Mouse (Mus musculus) lung, postnatal 36 days (tissue): ENCODE data around the gene Cd8a.
"Not testable (repeated sequence)": the region's sequence is repeated elsewhere in the genome, so short reads cannot be mapped to it uniquely, and the experiment has no call there.

ENCODE experiments used
- DNase-seq: peaks from one replicate; pipeline ENCODE4 v3.0.0; 2022; ENCODE audit warnings: mixed read lengths

Cd8a gene

DNA sequence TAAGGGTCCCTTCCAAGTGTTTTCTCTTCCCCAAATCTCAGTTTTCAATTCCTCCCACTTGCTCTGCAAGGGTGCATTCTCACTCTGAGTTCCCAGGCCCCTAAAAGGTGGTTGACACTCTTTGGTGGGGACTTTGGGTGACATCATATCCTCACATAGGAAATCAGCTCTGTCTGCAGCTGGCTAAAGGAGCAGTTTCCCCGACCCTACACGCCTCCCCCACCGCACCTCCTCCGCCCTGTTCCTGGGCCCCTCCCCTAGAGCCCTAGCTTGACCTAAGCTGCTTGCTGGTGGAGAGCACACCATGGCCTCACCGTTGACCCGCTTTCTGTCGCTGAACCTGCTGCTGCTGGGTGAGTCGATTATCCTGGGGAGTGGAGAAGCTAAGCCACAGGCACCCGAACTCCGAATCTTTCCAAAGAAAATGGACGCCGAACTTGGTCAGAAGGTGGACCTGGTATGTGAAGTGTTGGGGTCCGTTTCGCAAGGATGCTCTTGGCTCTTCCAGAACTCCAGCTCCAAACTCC is at the start of gene Cd8a:
TSS of gene Cd8a (plus strand) at position 179 of the 527 bp plus-strand sequence.
- DNase-seq: no peak

- DNase-seq: no peak
These were observed 48.4 kb upstream of the Cd8a start for GRCm38 (mm10) chr6:71324816-71325215.

- no peak for DNase-seq
These were observed 43.3 kb upstream of the Cd8a start for GRCm38 (mm10) chr6:71329881-71330280.

GRCm38 (mm10) chr6:71330486-71330885 is 42.7 kb upstream of the Cd8a start:
- DNase-seq: no peak

GRCm38 (mm10) chr6:71331491-71331890 is 41.7 kb upstream of the Cd8a start:
- not testable (repeated sequence) for DNase-seq

- peak; percentile 19 for DNase-seq
These were observed 40.8 kb upstream of the Cd8a start for GRCm38 (mm10) chr6:71332236-71332965.

- DNase-seq: no peak
These were observed 40.2 kb upstream of the Cd8a start for GRCm38 (mm10) chr6:71333031-71333430.

GRCm38 (mm10) chr6:71333578-71334273 is 39.5 kb upstream of the Cd8a start:
- no peak for DNase-seq

DNA sequence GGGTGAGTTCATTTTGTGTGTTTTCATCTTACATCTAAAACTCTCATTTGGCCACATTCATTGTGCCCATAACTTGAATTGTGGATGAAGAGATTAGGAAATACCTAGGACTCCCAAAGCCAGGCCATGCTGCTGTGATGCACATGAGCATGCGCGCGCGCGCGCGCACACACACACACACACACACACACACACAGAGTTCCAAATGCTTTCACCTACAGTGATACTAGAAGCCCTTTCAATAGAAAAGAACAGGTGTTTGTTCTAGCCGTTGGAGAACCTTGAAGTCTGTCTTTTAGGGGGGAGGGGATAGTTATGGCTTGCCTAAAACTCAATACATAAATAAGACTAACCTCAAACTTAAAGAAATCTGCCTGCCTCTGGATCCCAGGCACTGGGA is 35.6 kb upstream of the Cd8a start:
- no peak for DNase-seq

DNA sequence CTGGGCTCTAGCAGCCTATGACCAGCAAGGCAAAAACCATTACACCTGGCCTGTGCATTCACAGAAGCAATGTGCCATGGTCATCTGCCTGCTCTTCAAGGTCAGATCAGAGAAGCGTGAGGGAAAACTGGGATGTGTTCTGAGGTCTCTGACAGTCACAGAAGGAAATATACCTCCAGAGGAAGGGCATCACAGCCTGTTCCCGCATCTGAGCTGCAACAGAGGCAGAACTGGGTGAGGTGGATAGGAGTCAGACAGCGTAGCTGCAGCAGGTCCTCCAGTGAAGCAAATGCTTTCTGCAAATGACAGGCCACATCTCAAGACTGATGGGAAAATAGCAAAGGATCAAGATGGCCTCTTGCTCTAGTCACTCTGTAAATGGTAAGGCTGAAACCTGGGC is 34.3 kb upstream of the Cd8a start:
- no peak for DNase-seq

DNA sequence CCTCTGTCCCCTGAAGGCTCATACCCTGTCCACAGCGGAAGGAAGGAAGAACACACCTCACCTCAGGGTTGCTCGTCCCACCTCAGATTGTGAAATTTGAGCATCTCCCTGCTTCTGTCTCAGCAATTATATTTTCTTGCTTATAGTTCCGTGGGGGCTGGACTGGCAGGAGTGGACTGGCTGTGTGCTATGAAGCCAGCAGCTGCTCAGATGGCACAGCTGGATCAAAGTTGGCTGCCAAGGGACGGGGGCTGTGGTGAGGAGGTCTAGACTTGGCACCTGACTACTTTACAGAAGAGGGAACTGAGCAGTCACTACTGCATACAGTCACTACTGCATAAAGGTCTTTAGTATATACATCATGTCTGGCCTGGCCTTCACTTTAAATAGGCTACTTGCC is 33.9 kb upstream of the Cd8a start:
- no peak for DNase-seq

DNA sequence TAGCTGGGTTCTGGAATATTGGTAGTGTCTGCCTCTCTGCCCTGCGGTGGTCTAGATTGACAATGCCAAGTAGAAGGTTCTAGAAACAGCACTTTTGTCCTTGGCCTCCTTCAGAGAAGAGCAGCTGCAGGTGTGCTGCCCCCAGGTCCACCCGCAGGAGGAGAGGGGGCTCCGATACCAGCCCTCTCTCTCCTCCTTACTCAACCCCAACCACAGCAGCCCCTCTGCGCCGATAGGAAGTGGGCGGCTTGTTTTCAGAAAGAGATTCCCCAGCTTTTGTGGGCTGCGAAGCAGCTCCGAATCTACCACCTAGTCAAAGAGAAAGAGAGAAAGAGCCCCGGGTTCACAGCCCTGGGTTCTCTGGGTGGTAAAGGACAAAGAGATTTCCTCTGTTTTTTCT is 32.0 kb upstream of the Cd8a start:
- no peak for DNase-seq

GRCm38 (mm10) chr6:71348006-71348405 is 25.2 kb upstream of the Cd8a start:
- no peak for DNase-seq

- no peak for DNase-seq
These were observed 22.0 kb upstream of the Cd8a start for GRCm38 (mm10) chr6:71351201-71351600.

GRCm38 (mm10) chr6:71352201-71352600 is 21.0 kb upstream of the Cd8a start:
- DNase-seq: no peak

DNA sequence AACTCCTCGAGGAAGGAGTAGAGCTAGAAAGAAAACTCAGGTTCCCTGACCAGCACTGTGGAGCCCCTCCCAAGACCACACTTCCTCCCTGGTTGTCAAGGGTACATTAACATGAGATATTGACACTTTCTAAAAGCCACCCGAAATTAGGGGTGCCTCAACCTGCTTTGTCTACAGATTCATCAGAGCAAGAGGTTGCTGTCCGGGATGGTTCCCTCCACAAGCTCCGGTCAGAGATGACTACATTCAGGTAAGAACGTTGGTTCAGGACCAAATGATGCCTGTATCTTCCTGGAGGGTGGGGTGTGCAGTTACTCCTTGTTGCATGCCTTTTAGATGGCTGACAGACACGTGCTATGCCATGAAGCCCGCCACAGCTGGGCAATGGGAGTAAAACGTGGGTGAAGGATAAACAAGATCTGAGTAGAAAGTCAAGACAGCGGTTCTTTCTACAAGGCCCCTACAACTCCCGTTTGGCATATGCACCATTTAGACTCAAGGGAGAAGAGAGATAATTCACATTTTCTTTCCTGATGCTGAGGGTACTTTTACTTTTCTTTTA is 20.3 kb upstream of the Cd8a start:
- no peak for DNase-seq

DNA sequence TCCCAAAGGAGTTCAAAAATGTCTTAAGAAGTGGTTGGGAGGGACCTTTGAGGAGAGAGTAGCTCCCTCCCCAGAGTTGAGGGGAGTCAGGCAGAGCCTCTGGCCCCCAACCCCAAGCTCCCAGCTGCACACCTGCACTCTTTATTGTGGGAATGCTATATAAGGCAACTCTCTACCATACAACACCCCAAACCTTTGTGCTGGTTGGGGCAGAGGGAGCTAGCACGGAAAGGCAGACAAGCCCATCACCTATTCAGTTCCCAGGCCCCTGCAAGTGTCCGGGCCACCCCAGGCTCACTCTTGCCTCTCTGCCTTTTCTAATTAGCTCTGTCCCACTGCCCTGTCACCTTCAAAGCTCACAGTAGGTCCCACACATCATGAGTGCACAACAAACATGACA is 19.5 kb upstream of the Cd8a start:
- DNase-seq: no peak

- no peak for DNase-seq
These were observed 15.7 kb upstream of the Cd8a start for GRCm38 (mm10) chr6:71357493-71357892.

DNA sequence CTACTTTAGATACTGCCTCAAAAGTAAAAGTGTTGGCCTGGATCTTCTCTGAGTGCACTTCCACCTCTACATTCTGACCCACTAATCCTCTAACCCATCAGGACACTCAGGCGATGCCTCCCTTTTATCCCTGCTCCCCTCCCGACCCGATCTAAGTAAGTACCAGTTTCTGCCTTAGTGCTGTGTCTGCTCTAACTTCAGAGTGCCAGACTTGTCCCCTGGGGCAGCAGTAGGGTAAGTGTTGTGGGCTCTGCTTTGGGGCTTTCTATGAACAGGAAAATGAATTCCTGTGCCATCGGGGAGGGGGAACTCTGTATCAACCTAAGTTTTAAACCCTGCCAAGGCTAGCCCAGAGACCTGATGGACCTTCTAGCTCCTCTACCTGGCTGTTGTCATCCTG is 13.0 kb upstream of the Cd8a start:
- no peak for DNase-seq

DNA sequence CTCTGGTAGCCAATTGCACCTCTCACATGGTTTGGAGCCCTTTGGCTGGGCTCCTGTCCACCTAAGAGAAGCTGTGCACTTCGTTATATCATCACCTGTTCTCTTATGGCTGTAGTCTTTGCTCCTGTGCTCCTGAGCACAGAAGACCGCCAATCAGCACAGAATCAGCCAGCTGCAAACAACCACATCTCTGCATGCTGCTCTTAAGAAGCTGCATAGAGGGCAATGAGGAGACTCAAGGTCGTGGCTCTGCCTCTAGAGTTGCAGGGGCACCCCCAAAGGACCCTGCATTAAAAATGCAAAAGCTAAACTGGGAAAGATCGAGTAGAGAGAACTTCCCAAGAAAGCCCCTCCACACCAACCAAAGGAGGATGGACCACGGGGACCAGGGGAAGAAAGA is 12.5 kb upstream of the Cd8a start:
- DNase-seq: no peak

DNA sequence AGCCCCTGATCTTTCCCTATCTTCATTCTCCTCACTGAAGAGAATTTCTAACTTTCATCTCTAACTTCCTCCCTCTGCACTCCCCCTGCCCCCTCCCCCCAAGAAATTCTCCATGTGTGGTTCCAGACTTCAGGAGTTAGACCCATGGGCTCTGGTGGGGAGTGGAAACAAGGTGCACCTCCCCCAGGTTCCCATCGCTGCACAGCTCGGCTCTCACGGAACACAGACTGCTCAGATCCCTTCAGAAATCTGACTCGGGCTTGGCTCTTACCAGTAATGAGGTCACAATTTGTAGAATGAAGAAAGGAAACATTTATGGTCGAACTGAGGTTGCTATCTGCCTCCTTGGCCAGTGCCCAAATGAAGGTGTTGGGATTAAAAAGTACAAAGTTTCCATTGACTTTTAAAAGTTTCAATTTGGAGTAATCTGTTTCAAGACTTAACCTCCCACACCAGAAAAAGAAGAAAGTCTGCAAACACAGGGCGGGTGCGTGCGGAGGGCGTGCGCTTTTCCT is 12.0 kb upstream of the Cd8a start:
- DNase-seq: no peak

- DNase-seq: no peak
These were observed 9.2 kb upstream of the Cd8a start for GRCm38 (mm10) chr6:71363995-71364394.

- no peak for DNase-seq
These were observed 3.8 kb upstream of the Cd8a start for GRCm38 (mm10) chr6:71369416-71369815.

DNA sequence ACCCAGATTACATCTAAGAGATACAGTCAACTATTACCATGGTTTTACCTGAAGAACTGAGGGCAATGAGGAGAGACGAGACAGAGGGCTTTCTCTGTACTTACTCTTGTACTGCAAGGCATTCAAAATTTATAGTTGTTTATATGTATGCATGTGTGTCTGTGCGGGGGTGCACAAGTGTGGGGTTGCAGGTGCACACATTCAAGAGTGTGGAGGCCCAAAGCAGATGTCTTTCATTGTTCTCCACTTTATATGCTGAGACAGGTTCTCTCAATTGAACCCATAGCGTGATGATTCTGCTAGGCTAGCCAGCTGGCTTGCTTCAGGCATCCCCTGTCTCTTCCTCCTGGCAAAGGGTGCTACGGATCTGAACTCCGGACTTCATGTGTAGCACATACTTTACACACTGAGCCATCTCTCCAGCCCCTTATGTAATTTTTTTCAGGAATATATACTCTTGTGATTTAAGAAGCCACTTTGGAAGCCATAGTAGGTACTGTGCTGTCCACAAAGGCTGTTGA is 2.1 kb upstream of the Cd8a start:
- no peak for DNase-seq
